Mouse (Mus musculus) central nervous system, embryonic 14 days (tissue): ENCODE measurements around the gene Mup8. TPM values are rescaled to one million over a fixed set of nuclear protein-coding genes. Genes with fewer than 3 reads are reported as not detected.

Experiments
- polyA plus RNA-seq: library from polyadenylated mRNA; depleted of rRNA; stranded (reverse); fragments of >200 nt; gene quantifications from 2 replicates; pipeline ENCODE4 v1.2.3, GENCODE M21; 2012; rRNA removed

Gene Mup8
- not detected in 2 replicates for polyA plus RNA-seq

GRCm38 (mm10) chr4:60222499-60222898 is at the start of gene Mup8:
Gene Mup8 (minus strand): TSS chr4:60222599.

Other genes starting within 250 kb of the Mup8 start
- not detected in 2 replicates for gene Mup7, start 152.1 kb downstream of the Mup8 start, polyA plus RNA-seq
- gene Mup2, start 68.3 kb downstream of the Mup8 start, polyA plus RNA-seq, result not detected in 2 replicates
- not detected in 2 replicates for gene Mup9, start 199.4 kb upstream of the Mup8 start, polyA plus RNA-seq